Mouse (Mus musculus) brown adipose tissue, adult 24 weeks (tissue): ENCODE measurements around the gene Endou. TPM values are rescaled to one million over a fixed set of nuclear protein-coding genes. Genes with fewer than 3 reads are reported as not detected.
A peak's percentile ranks its signal among the peaks of the same experiment; 100 is the strongest.

ENCODE experiments used
- H3K27ac ChIP-seq: fragments of 200-500 bp; replicated peaks from 2 replicates; pipeline ENCODE4 v1.5.1; 2012; ENCODE audit warnings: low read depth, mild to moderate bottlenecking, low read length
- H3K4me1 ChIP-seq: fragments of 200-500 bp; 2 replicates; pipeline ENCODE4 v1.6.1; 2012; ENCODE audit warnings: low read length, mixed read lengths; ENCODE audit not compliant: control insufficient read depth, insufficient read depth, insufficient read length
- H3K4me3 ChIP-seq: fragments of 200-500 bp; 2 replicates; pipeline ENCODE4 v1.5.1; 2012; ENCODE audit warnings: low read depth, mild to moderate bottlenecking, low read length, moderate library complexity; ENCODE audit not compliant: insufficient read depth
- polyA plus RNA-seq: library from polyadenylated mRNA; stranded (reverse); fragments of >200 nt; gene quantifications from 2 replicates; pipeline ENCODE4 v1.2.4, GENCODE M21; 2012; ENCODE audit not compliant: missing spikeins, insufficient read depth, insufficient read length

The Endou gene
- polyA plus RNA-seq, 1 experiment = 2.0 TPM

DNA sequence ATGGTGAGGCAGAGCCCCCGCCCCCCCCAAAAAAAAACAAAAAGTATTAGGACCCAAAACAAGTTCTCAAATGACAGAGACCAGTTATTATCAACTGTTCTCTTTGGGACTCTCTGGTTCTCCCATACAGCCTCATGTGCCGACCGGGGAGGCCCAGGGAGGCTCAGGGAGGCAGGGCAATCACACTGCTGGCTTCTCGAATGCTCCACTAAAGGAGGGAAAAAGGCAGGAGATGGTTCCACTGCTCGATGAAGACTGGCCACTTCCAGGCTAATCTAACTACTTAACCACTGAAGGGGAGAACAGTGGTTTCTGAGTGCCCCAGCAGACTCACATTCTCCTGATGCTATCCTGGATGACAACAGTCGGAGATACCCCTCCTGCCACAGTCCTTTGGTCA is 18.6 kb downstream of the Endou start:
- no peaks in the 10 kb centered on the region for H3K4me1 ChIP-seq

DNA sequence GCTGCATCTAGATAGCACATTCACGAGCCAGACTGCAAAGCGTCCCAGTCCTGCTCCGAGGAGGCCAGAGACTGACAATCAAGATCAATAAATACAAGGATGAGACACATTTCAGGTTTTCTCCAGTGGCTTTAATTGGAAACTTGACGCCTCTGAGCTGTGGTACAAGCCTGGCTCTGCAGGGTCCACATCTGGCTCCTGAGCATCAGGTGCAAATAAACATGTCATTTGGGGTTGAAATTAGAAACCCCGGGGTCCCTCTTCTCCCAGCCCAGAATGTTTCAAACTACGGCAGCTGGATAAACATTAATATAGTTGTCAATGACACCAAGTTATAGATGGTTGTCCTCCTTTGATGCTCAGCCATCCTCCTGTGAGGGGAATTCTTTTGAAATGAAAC is 20.2 kb downstream of the Endou start:
- no peaks in the 10 kb centered on the region for H3K4me1 ChIP-seq
- H3K4me3 ChIP-seq = no peak overlapping the region
- H3K27ac ChIP-seq = no peak overlapping the region

More for the DNA sequence above, 18.6 kb downstream of the Endou start:
- Histone ChIP-seq H3K27ac (no peak overlapping the region), H3K4me3 (no peak overlapping the region)

DNA sequence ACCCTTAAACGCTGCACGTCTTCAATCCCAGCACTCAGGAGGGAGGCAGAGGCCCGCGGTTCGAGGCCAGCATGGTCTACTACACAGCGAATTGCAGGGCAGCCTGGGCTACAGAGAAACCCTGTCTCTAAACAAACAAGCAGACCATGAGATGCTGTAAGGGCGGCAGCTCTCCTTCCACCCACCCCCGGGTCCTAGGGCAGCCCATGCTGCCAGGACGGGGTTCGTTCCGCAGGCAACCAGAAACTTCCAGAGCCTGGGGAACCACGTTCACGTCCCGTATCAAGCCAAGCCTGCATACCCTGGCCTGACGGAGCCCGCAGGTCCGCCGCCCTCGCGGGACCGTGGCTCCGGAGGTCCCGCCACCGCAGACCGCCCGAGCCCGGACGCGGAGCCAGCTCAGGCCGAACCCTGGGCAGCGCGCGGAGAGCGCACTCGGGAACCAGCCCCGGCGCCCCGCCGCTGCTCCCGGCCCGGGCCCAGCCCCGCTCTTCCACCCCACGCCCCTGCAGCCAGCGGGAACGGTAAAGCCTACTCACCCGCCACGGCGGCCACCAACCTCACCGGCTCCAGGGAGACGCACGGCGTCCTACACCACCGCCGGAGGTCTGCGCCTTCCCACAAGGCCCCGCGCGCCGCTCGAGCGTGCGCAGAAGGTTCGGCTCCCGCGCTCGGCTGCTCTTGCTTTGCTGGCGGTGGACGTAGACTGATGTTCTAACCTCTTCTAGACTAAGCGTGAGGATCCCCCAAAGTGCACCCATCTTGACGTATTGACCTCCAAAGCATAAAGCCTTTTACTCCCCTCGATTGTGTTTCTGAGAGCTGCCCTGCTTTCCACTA is 25.7 kb downstream of the Endou start, which contains the start of gene Rpap3:
Rpap3 (minus strand) TSS at position 615 of the 840 bp plus-strand sequence.
- Histone ChIP-seq H3K4me3 (peak within 1 kb of the TSS; percentile 92), H3K4me1 (peaks cover 4% of the 10 kb centered on the region; the same call in 1 of the 2 replicates), H3K27ac (peak within 1 kb of the TSS; percentile 37; the same call in 1 of the 2 replicates)

DNA sequence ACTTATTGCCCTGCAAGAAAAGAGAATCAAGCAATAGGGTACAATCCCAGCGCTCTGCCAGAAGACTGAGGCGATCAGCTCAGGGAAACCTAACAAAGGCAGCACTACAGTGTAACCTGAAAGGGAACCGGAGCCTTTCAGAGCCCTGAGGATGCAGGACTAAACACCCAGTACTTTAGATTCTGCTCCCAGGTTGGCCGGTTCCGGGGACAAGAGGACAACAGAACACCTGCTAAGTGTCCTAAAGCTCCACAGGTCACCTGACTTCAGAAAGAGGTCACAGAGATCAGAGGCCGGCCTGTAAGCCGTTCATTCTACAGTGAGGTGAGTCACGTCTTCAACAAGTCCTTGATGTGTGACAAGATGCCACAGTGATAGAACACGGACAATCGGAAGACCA is 34.5 kb downstream of the Endou start:
- Histone ChIP-seq H3K4me1 (no peaks in the 10 kb centered on the region), H3K4me3 (no peak overlapping the region), H3K27ac (no peak overlapping the region)

DNA sequence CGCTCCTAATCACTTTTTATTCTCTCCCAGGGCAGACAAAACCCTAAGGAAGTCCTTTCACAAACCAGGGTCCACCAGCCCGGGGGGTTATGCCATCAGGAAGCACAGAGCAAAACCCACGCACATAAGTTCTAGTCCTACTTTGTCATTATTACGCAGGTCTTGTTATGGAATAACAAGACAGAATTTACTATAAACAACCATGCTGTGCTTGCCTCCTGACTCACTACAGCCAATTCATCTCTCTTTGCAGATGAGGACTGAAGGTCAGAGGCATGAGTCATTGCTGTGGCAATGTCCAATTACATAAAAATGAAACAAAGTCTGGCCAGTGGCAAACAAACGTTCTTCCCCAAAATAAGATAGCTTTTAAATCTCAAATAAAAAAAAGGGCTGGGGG is 37.7 kb downstream of the Endou start:
- Histone ChIP-seq H3K27ac (no peak overlapping the region), H3K4me3 (no peak overlapping the region), H3K4me1 (no peaks in the 10 kb centered on the region)

DNA sequence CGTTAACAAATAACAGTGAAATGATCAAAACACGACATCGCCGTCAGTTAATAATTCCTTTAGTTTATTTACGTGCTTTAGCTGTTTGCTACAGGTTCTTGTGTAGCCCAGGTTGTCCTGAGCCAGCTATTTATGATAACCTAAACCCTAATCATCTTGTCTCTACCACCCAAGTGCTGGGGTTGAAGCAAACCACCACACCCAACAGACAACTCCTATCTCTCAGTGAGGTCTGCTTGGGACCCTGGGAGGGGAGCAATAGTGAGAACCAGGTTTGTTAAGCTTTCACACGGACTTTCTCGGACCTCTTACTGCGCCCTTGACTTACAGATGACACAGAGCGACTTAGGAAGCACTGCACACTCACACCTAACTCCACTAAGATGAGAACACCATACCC is 47.0 kb downstream of the Endou start:
- H3K4me1 ChIP-seq = no peaks in the 10 kb centered on the region
- H3K4me3 ChIP-seq = no peak overlapping the region
- H3K27ac ChIP-seq = no peak overlapping the region

DNA sequence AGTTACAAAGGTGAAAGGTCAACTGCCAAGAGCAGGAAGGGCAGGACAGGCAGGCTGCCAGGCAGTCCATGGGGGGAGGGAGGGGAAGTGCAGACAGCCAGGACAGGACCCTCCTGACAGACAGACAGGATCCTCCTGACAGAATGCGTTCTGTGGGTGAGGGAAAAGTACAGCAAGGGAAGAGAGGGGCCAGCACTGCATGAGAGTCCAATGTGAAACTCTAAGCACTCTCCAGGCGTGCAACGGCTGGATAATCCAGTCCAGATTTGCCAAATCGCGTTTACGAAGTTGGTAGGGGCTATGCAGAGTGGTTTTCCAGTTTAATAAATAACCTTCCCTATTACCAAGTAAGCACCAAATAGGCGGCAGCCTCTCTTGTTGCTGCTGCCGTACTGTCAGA is 49.1 kb downstream of the Endou start:
- H3K4me1 ChIP-seq = no peaks in the 10 kb centered on the region
- H3K4me3 ChIP-seq = no peak overlapping the region
- no peak overlapping the region for H3K27ac ChIP-seq

DNA sequence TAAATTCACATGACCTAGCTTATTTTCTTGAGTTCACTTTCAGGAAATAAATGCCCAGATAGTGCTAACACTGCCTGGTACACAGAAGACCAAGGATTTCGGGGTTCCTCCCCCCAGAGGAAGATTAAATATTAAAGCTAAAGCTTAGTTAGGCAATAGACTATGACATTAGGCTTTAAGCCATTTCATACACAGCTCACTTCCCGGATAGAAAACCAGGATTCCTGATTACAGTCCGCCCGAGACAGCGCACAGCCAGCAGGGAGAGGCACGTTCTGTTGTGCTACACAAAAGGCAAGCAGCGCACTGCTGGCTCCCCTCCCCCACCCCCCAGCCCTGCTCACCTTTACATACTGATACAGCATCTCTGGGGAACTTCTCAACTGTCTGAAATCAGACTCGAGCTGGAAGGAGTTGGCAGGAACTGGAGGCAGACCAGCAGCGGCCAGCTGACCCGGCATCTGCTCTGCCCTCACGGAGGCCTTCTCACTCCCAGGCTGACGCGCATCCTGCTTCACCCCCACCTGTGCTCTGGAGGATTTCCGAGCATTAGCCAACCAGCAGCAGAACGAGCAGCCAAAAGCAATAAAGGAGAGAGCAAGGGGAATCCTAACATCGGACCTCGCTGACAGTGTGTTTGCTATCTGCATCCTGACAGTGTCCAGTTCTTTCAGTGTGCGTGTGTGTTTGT is 51.0 kb downstream of the Endou start:
- no peak overlapping the region for H3K27ac ChIP-seq
- no peak overlapping the region for H3K4me3 ChIP-seq
- no peaks in the 10 kb centered on the region for H3K4me1 ChIP-seq

DNA sequence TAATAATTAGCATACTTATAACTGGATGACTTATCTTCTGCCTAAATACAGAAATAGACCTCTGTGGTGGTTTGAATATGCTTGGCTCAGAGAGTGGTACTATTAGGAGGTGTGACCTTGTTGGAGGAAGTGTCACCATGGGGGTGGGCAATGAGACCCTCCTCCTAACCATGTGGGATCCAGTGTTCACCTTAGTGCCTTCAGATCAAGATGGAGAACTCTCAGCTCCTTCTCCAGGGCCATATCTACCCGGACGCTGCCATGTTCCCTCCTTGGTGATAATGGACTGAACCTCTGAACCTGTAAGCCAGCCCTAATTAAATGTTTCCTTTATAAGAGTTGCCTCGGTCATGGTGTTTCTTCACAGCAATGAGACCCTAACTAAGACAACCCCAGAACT is 53.8 kb downstream of the Endou start:
- Histone ChIP-seq H3K4me3 (no peak overlapping the region), H3K27ac (no peak overlapping the region)

DNA sequence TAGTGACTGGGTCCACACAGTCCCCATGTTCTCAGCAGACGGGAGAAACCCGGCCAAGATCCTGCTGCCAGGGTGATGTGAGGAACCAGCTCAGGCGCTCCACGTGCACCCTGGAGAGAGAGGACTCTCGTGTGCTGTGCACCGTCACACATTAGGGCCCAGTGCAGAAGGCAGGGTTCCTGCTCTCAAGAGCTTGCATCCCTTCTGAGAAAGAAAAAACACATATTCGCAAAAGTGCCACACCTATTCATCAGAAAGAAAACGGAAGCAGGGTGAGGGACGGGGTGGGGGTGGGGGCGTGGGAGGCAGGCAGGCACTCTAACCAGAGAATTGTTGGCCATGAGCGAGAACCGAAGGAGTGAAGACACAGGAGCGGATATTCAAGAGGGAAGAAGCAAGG is 55.2 kb downstream of the Endou start:
- Histone ChIP-seq H3K27ac (no peak overlapping the region), H3K4me3 (no peak overlapping the region), H3K4me1 (no peaks in the 10 kb centered on the region)

More for the DNA sequence above, 53.8 kb downstream of the Endou start:
- no peaks in the 10 kb centered on the region for H3K4me1 ChIP-seq

DNA sequence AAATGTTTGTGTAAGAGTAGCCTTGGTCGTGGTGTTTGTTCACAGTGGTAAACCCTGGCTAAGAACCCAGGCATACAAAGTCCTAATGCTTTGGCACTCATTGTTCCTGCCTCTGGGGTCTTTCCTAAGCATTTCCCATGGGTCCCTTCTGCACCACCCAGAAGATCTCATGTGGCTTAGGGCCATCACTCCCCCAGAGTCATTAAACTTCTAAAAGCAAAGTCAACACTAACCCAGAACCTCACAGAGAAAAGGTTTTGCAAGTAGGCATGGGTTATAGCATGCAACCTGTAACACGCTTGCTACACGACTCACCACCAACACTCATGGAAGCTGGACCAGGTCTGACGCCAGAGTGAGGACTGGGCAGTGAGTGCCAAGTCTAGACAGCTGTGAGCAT is 56.7 kb downstream of the Endou start:
- no peak overlapping the region for H3K4me3 ChIP-seq
- peaks cover 3% of the 10 kb centered on the region; the same call in 1 of the 2 replicates for H3K4me1 ChIP-seq
- H3K27ac ChIP-seq = no peak overlapping the region

DNA sequence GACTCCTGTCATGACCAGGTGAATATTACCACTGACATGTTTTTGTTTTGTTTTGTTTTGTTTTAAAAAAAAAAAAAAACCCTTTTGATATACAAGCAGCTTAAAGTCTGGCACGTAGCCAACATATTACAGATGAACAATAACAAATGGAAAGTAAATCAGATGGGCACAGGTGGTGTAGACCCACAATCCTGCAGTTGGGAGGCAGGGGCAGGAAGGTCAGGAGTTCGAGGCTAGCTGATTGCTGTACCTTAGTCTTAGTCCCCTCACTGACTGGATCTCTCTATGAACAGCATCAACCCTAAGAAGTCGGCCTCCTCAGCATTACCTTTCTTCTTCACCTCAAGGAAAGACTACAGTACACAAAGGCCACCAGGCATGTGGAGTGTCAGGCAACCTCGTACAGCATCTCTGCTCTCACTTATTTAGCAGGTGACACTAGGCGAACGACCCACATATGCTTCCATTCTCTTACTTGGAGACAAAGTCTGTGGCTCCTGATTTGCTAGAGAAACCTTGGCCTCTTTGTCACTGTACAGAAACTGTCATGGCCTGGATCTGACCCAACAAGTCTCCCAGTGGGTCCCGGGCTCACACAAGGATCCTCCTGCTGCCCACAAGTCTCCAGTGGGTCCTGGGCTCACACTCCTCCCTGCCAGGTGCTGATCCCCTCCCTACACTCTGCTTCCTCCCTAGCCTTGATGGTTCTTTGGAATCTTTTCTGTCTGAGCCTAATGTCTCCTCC is 57.7 kb downstream of the Endou start:
- Histone ChIP-seq H3K4me1 (peaks cover 3% of the 10 kb centered on the region; the same call in 1 of the 2 replicates), H3K4me3 (no peak overlapping the region), H3K27ac (no peak overlapping the region)

DNA sequence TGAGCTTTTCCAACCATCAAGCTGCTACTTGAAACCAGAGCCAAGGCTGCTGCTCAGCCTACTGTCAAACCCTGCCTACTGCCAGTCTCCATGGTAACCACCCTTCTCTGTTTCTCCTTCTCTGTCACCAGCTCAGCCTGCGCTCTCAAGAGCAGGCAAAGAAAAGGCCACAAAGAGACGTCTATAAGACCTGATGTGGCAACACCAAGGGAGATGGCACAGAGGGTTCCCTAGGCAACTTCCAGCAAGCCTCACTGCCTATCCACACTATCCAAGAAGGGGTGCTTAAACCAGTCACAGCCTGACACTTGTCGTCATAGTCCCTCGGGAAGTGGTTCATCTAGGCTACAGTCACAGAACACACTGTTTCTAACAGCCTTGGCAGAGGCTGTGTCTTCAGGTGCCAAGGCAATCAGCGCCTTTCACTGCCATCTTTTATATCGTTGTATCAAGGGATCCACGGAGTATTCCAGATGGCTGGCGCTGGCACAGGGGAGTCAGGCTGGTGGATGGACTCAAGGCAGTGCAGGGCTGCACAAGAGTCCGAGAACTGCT is 58.9 kb downstream of the Endou start:
- Histone ChIP-seq H3K4me3 (no peak overlapping the region), H3K27ac (no peak overlapping the region), H3K4me1 (peaks cover 3% of the 10 kb centered on the region; the same call in 1 of the 2 replicates)

DNA sequence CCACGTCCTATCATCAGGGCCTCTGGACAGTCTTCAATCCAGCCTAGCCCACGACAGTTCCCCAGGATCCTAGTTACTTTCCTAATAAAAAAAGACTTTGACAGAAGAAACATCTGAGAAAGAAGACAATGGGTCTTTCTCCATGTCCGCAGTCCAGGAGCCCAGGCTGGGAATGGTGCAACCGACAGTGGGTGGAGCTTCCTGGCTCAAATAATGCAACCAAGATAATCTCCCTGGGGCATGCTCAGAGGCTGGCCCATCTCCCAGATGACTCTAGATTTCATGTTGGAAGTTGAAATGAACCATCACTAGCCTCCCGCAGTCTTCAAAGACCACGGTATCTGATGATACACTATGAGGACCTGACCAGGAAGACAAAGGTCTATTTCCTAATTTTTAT is 60.6 kb downstream of the Endou start:
- Histone ChIP-seq H3K27ac (no peak overlapping the region), H3K4me3 (no peak overlapping the region), H3K4me1 (peaks cover 3% of the 10 kb centered on the region; the same call in 1 of the 2 replicates)
